ENCODE assay signal across 14 mouse cellular contexts in genomic region chr17:6002563-6002962, GRCm38 (mm10).
"Had no signal": no experiment of that assay in that cellular context is flagged by ENCODE, and none has a peak within 500 bp of the region (broad histone marks: within the 10 kb centered on the region; RNA-seq: fewer than 3 reads in every experiment).

No protein-coding gene starts in this region.

- H3K27ac ChIP-seq: kidney, postnatal 0 days; limb, embryonic 13.5 days; liver, embryonic 14.5 days; midbrain, embryonic 15.5 days; neural tube, embryonic 13.5 days; stomach, embryonic 15.5 days had no signal

- H3K4me3 ChIP-seq: limb, embryonic 13.5 days; midbrain, embryonic 15.5 days; neural tube, embryonic 13.5 days; stomach, embryonic 15.5 days had no signal

- DNase-seq: kidney, adult 11 months; kidney, adult 9 months; kidney, postnatal 36 days; left cerebral cortex, postnatal 4 days; lung, adult 18-20 months; retina, postnatal 1 day; right cerebral cortex, postnatal 4 days; thymus, postnatal 4 days had no signal

- H3K36me3 ChIP-seq: limb, embryonic 13.5 days; midbrain, embryonic 15.5 days; neural tube, embryonic 13.5 days; stomach, embryonic 15.5 days had no signal
